Comparison of ENCODE assay signal across 8 mouse cellular contexts in the genomic region with DNA sequence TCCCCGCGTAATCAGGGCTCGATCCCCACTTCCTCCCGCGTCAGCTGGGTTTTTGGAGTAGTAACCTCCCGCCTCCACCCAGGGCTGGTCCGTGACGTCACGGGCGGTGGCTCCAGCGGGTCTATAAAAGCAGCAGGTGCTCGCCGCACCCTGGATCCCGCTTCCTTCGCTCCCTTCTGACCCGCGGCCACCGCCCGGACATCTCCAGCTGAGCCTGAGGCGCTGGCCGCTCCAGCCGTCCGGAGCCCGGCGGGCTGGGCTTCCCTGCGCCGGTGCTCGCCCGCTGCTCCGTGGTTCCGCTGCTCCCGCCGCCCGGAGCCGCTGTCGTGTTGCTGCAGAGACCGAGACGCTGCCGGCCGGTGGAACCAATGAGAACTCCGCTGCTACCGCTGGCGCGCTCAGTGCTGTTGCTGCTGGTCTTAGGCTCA. TPM values are rescaled to one million over a fixed set of nuclear protein-coding genes. Genes with fewer than 3 reads are reported as not detected.
A peak's percentile ranks its signal among the peaks of the same experiment; 100 is the strongest.
DNase-seq lines count a peak whose midpoint lies in the region; ATAC-seq and TF ChIP-seq lines count a peak whose summit lies in the region.

TSS of gene Areg (plus strand) at position 154 of the 428 bp plus-strand sequence.

- no peak within 1 kb of the TSS for H3K27ac ChIP-seq in forebrain, embryonic 13.5 days
- H3K27ac ChIP-seq in neural tube, embryonic 15.5 days (replicated peaks): no peak within 1 kb of the TSS

- H3K9me3 ChIP-seq in forebrain, embryonic 13.5 days (replicated peaks): no peaks in the 10 kb centered on the region
- no peaks in the 10 kb centered on the region for H3K9me3 ChIP-seq in neural tube, embryonic 15.5 days (replicated peaks)

- no peak for TF ChIP-seq POLR2A in lung, adult 2 months (IDR thresholded peaks at IDR 0.05; ENCODE audit: borderline replicate concordance, extremely low read depth, low read depth, low read length)

- H3K79me2 ChIP-seq in C2C12 (ENCODE audit: control insufficient read depth, insufficient read depth): peaks cover 35% of the 10 kb centered on the region

- WGBS in forebrain, embryonic 13.5 days: under 1% methylated on average over 44 of the region's 44 CpGs
- WGBS in lung, adult 2 months: 1% methylated on average over 44 of the region's 44 CpGs
- 1% methylated on average over 44 of the region's 44 CpGs for WGBS in neural tube, embryonic 15.5 days

- peak within 1 kb of the TSS; percentile 40 for H3K4me3 ChIP-seq in C2C12 (ENCODE audit: insufficient read depth, poor library complexity, severe bottlenecking)
- H3K4me3 ChIP-seq in forebrain, embryonic 13.5 days: peak within 1 kb of the TSS; percentile 65
- H3K4me3 ChIP-seq in lung, adult 2 months (replicated peaks; ENCODE audit: extremely low read depth, low read depth, low read length): peak within 1 kb of the TSS; percentile 42
- H3K4me3 ChIP-seq in neural tube, embryonic 15.5 days (replicated peaks): peak within 1 kb of the TSS; percentile 63

- H3ac ChIP-seq in C2C12 (ENCODE audit: control insufficient read depth, insufficient read length, low read depth): peak within 1 kb of the TSS; percentile 67

- H3K79me3 ChIP-seq in C2C12 (ENCODE audit: low read depth): peaks cover 14% of the 10 kb centered on the region

- peak; percentile 49 for DNase-seq in adrenal gland, postnatal 25 days
- DNase-seq in layer of hippocampus, adult 18-20 months (ENCODE audit: low spot score in 2 of 2): peak; percentile 10 to 35
- DNase-seq in lung, adult 2 months: peak; percentile 56
- peak; percentile 33 for DNase-seq in thymus, postnatal 25 days

- peak; percentile 95 for ATAC-seq in forebrain, embryonic 13.5 days
- ATAC-seq in hematopoietic stem cell, adult 5-6 weeks (replicated peaks in 1 of 2; ENCODE audit: insufficient read depth in 1 of 2, low FRiP score in 2 of 2, low TSS enrichment in 1 of 2, low read depth in 1 of 2, poor library complexity in 2 of 2, severe bottlenecking in 2 of 2): peak; percentile 75 to 83
- peak; percentile 94 for ATAC-seq in neural tube, embryonic 15.5 days (ENCODE audit: low FRiP score)

- peaks cover 25% of the 10 kb centered on the region for H3K36me3 ChIP-seq in C2C12 (ENCODE audit: control insufficient read depth, insufficient read depth)
- H3K36me3 ChIP-seq in forebrain, embryonic 13.5 days (ENCODE audit: poor library complexity, severe bottlenecking): no peaks in the 10 kb centered on the region
- no peaks in the 10 kb centered on the region for H3K36me3 ChIP-seq in neural tube, embryonic 15.5 days

- H3K4me1 ChIP-seq in forebrain, embryonic 13.5 days: peaks cover 3% of the 10 kb centered on the region
- no peaks in the 10 kb centered on the region for H3K4me1 ChIP-seq in lung, adult 2 months (ENCODE audit: control insufficient read depth, insufficient read depth, low read length)
- peaks cover 8% of the 10 kb centered on the region for H3K4me1 ChIP-seq in neural tube, embryonic 15.5 days

- peak within 1 kb of the TSS; percentile 58 for H3K9ac ChIP-seq in forebrain, embryonic 13.5 days
- H3K9ac ChIP-seq in neural tube, embryonic 15.5 days (replicated peaks): peak within 1 kb of the TSS; percentile 54

- H3K4me2 ChIP-seq in forebrain, embryonic 13.5 days: peak within 1 kb of the TSS; percentile 89
- H3K4me2 ChIP-seq in neural tube, embryonic 15.5 days: peak within 1 kb of the TSS; percentile 97

- TF ChIP-seq CTCF in C2C12 (IDR thresholded peaks at IDR 0.05; ENCODE audit: control insufficient read depth, insufficient read depth, insufficient read length): peak; percentile 33
- no peak for TF ChIP-seq CTCF in lung, adult 2 months (IDR thresholded peaks at IDR 0.05; ENCODE audit: insufficient read depth, low read length)

- no peaks in the 10 kb centered on the region for H3K27me3 ChIP-seq in C2C12 (ENCODE audit: control insufficient read depth, insufficient read depth, insufficient read length)
- H3K27me3 ChIP-seq in forebrain, embryonic 13.5 days: peaks cover 28% of the 10 kb centered on the region
- peaks cover 21% of the 10 kb centered on the region for H3K27me3 ChIP-seq in neural tube, embryonic 15.5 days (replicated peaks)

TF ChIP-seq in C2C12, 6 proteins besides CTCF, POLR2A, EP300 and RAD21:
- TF ChIP-seq USF1 (IDR thresholded peaks at IDR 0.05; ENCODE audit: low read depth): no peak
- no peak for TF ChIP-seq MYOG (IDR thresholded peaks at IDR 0.05; ENCODE audit: control insufficient read depth, extremely low read depth, insufficient read length)
- TF ChIP-seq MAX (IDR thresholded peaks at IDR 0.05): peak; percentile 16
- TF ChIP-seq CEBPB (IDR thresholded peaks at IDR 0.05; ENCODE audit: low read depth): no peak

RNA-seq across cellular contexts. Expression of gene Areg, which starts in this region (rescaled TPM):
- polyA plus RNA-seq in C2C12 (2012; fragmentation: generic; extraction: Trizol): 34.4 TPM
- total RNA-seq in adrenal gland, postnatal 25 days (2021): not detected in 2 replicates
- not detected in 2 replicates for polyA plus RNA-seq in forebrain, embryonic 13.5 days (2015; fragmentation: Nextera tagmentation; extraction: Ambion mirVana)
- total RNA-seq in hematopoietic stem cell, adult 5-6 weeks (2017): 0.81 TPM in 1 of 2 replicates, not detected in the other
- total RNA-seq in layer of hippocampus, adult 18-20 months (2021): under 1 TPM in 1 of 2 experiments, not detected in 1; 0.27 TPM
- polyA plus RNA-seq in lung, adult 2 months (2012; rRNA removed): 4.8 and 14.0 TPM in 2 replicates
- polyA plus RNA-seq in neural tube, embryonic 15.5 days (2015; fragmentation: Nextera tagmentation; extraction: Ambion mirVana): 2.7 and 2.8 TPM in 2 replicates

Comparison
In these comparisons a context has a peak if more than half of its experiments do, and no peak if none do; other contexts are left out.
1. Peak in DNase-seq in adrenal gland, postnatal 25 days; RNA of the gene not detected or under 1 TPM.
2. Peak in ATAC-seq, H3K4me3 ChIP-seq, H3K9ac ChIP-seq and H3K4me2 ChIP-seq in forebrain, embryonic 13.5 days; RNA of the gene not detected or under 1 TPM.
3. Peak in ATAC-seq in hematopoietic stem cell, adult 5-6 weeks; RNA of the gene not detected or under 1 TPM.
4. Peak in DNase-seq in layer of hippocampus, adult 18-20 months; RNA of the gene not detected or under 1 TPM.